Mouse (Mus musculus): Measurements from ENCODE around the gene Rnf220.

The Rnf220 gene

GRCm38 (mm10) chr4:117438064-117438463 is 58.8 kb downstream of the Rnf220 start:
- DNase-seq (ENCODE audit: extremely low spot score), result no peak

GRCm38 (mm10) chr4:117436995-117437660 is 59.7 kb downstream of the Rnf220 start:
- DNase-seq (ENCODE audit: extremely low spot score), result no peak

GRCm38 (mm10) chr4:117434336-117434735 is 62.5 kb downstream of the Rnf220 start:
- no peak for DNase-seq (ENCODE audit: extremely low spot score)

GRCm38 (mm10) chr4:117429604-117430003 is 67.2 kb downstream of the Rnf220 start:
- no peak for DNase-seq (ENCODE audit: extremely low spot score)

GRCm38 (mm10) chr4:117427540-117427939 is 69.3 kb downstream of the Rnf220 start:
- no peak for DNase-seq (ENCODE audit: extremely low spot score)

- no peak for DNase-seq (ENCODE audit: extremely low spot score)
Observed at GRCm38 (mm10) chr4:117421077-117421476, 75.8 kb downstream of the Rnf220 start.

GRCm38 (mm10) chr4:117416827-117417226 is 80.0 kb downstream of the Rnf220 start:
- no peak for DNase-seq (ENCODE audit: extremely low spot score)

GRCm38 (mm10) chr4:117410049-117410410 is 86.8 kb downstream of the Rnf220 start:
- no peak for DNase-seq (ENCODE audit: extremely low spot score)

- DNase-seq (ENCODE audit: extremely low spot score), result peak; percentile 70
Observed at GRCm38 (mm10) chr4:117409144-117410048, 87.5 kb downstream of the Rnf220 start.

- DNase-seq (ENCODE audit: extremely low spot score), result no peak
Observed at GRCm38 (mm10) chr4:117407945-117408344, 88.9 kb downstream of the Rnf220 start.

GRCm38 (mm10) chr4:117405999-117406398 is 90.9 kb downstream of the Rnf220 start:
- DNase-seq (ENCODE audit: extremely low spot score), result no peak

- DNase-seq (ENCODE audit: extremely low spot score), result no peak
Observed at GRCm38 (mm10) chr4:117405211-117405610, 91.6 kb downstream of the Rnf220 start.

- DNase-seq (ENCODE audit: extremely low spot score), result no peak
Observed at GRCm38 (mm10) chr4:117403411-117403810, 93.4 kb downstream of the Rnf220 start.

GRCm38 (mm10) chr4:117397128-117397527 is 99.7 kb downstream of the Rnf220 start:
- DNase-seq (ENCODE audit: extremely low spot score), result no peak

- DNase-seq (ENCODE audit: extremely low spot score), result no peak
Observed at GRCm38 (mm10) chr4:117393027-117393426, 103.8 kb downstream of the Rnf220 start.

- no peak for DNase-seq (ENCODE audit: extremely low spot score)
Observed at GRCm38 (mm10) chr4:117392391-117392790, 104.5 kb downstream of the Rnf220 start.

- peak; percentile 59 for DNase-seq (ENCODE audit: extremely low spot score)
Observed at GRCm38 (mm10) chr4:117391966-117392365, 104.9 kb downstream of the Rnf220 start.

- no peak for DNase-seq (ENCODE audit: extremely low spot score)
Observed at GRCm38 (mm10) chr4:117390850-117391795, 105.7 kb downstream of the Rnf220 start.

- DNase-seq (ENCODE audit: extremely low spot score), result no peak
Observed at GRCm38 (mm10) chr4:117389264-117390054, 107.4 kb downstream of the Rnf220 start.

GRCm38 (mm10) chr4:117385247-117385646 is 111.6 kb downstream of the Rnf220 start:
- no peak for DNase-seq (ENCODE audit: extremely low spot score)

- DNase-seq (ENCODE audit: extremely low spot score), result no peak
Observed at GRCm38 (mm10) chr4:117381846-117382245, 115.0 kb downstream of the Rnf220 start.
